Mouse (Mus musculus) MEL (cell line): Measurements from ENCODE around the gene Fto.

Experiments
- BHLHE40 ChIP-seq: IDR thresholded peaks from 2 replicates; pipeline ENCODE4 v1.6.1; 2012; ENCODE audit warnings: low read depth, mild to moderate bottlenecking, inconsistent platforms, low read length, improper control_type of control experiment, borderline replicate concordance
- CTCF ChIP-seq, 3 experiments: IDR thresholded peaks in 2 of 3; conservative IDR thresholded peaks in 1 of 3; 2 replicates each; pipeline ENCODE4 v1.5.1; 2011 to 2012; ENCODE audit warnings: low read length in 3 of 3, low read depth in 2 of 3, mild to moderate bottlenecking in 2 of 3, improper control_type of control experiment in 1 of 3, inconsistent platforms in 1 of 3, mixed read lengths in 1 of 3, moderate library complexity in 1 of 3; ENCODE audit not compliant: control insufficient read depth in 1 of 3, insufficient read depth in 1 of 3, poor library complexity in 1 of 3, severe bottlenecking in 1 of 3
- EP300 ChIP-seq, 2 experiments: IDR thresholded peaks; 2 replicates each; pipeline ENCODE4 v1.6.1; 2011; ENCODE audit warnings: improper control_type of control experiment in 2 of 2, low read length in 2 of 2, low read depth in 1 of 2, mild to moderate bottlenecking in 1 of 2
- GATA1 ChIP-seq: IDR thresholded peaks from 2 replicates; pipeline ENCODE4 v1.6.1; 2011; ENCODE audit warnings: low read depth, low read length, improper control_type of control experiment
- HCFC1 ChIP-seq: IDR thresholded peaks from 2 replicates; pipeline ENCODE4 v1.6.1; 2012; ENCODE audit warnings: low read depth, mild to moderate bottlenecking, inconsistent platforms, low read length, improper control_type of control experiment, moderate library complexity
- KAT2A ChIP-seq: conservative IDR thresholded peaks from 2 replicates; pipeline ENCODE4 v1.6.1; 2012; ENCODE audit warnings: low read depth, low read length, improper control_type of control experiment, inconsistent platforms
- MAZ ChIP-seq: IDR thresholded peaks from 2 replicates; pipeline ENCODE4 v1.6.1; 2012; ENCODE audit warnings: low read depth, mild to moderate bottlenecking, inconsistent platforms, low read length, improper control_type of control experiment
- NRF1 ChIP-seq: IDR thresholded peaks from 2 replicates; pipeline ENCODE4 v1.6.1; 2014; ENCODE audit warnings: low read depth, mild to moderate bottlenecking, inconsistent platforms, low read length, improper control_type of control experiment, moderate library complexity; ENCODE audit not compliant: poor library complexity, insufficient read depth, severe bottlenecking
- POLR2A ChIP-seq, 2 experiments: IDR thresholded peaks; 2 replicates each; pipeline ENCODE4 v1.6.1; 2011 to 2012; ENCODE audit warnings: low read length in 2 of 2, mild to moderate bottlenecking in 2 of 2, control low read depth in 1 of 2, improper control_type of control experiment in 1 of 2, low read depth in 1 of 2, moderate library complexity in 1 of 2; ENCODE audit not compliant: control insufficient read depth in 1 of 2, insufficient read depth in 1 of 2, poor library complexity in 1 of 2
- POLR2AphosphoS2 ChIP-seq: IDR thresholded peaks from 2 replicates; pipeline ENCODE4 v1.6.1; 2011; ENCODE audit warnings: low read length, improper control_type of control experiment
- SIN3A ChIP-seq: IDR thresholded peaks from 2 replicates; pipeline ENCODE4 v1.6.1; 2012; ENCODE audit warnings: low read length, improper control_type of control experiment, inconsistent platforms
- TCF12 ChIP-seq: IDR thresholded peaks from 2 replicates; pipeline ENCODE4 v1.6.1; 2014; ENCODE audit warnings: low read depth, mild to moderate bottlenecking, inconsistent platforms, low read length, improper control_type of control experiment, moderate library complexity
- USF1 ChIP-seq: IDR thresholded peaks from 2 replicates; pipeline ENCODE4 v1.6.1; 2014; ENCODE audit warnings: low read depth, mild to moderate bottlenecking, inconsistent platforms, low read length, improper control_type of control experiment, moderate library complexity

DNA sequence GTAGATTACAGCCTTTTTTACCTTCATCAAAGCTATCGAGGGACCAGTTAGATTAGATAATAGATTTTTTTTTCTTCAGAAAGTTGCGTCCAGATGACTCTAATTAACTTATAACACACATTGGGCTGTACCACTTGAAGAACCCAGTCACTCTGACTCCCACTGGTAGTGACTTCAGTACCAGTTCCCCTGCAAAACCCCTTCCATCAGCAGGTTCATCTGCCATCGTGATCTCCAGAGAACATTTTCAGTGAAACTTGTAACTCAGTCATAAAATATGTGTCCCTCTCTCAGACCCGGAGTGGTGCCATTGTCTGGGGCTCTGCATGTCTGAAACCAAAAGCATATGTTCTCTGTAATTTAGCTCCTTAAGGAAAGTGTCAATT, 211.5 kb downstream of the Fto start:
- TF ChIP-seq GATA1, result no peak
- TF ChIP-seq POLR2A (IDR thresholded peaks at IDR 0.05; ENCODE audit: control insufficient read depth in 1 of 2, insufficient read depth in 1 of 2, low read depth in 1 of 2, low read length in 2 of 2, poor library complexity in 1 of 2), result no peak
- TF ChIP-seq KAT2A, result no peak
- TF ChIP-seq CTCF (IDR thresholded peaks at IDR 0.05 in 2 of 3, conservative IDR thresholded peaks at IDR 0.05 in 1 of 3; ENCODE audit: control insufficient read depth in 1 of 3, insufficient read depth in 1 of 3, low read depth in 2 of 3, low read length in 3 of 3, poor library complexity in 1 of 3, severe bottlenecking in 1 of 3), result no peak
- no peak for TF ChIP-seq MAZ
- no peak for TF ChIP-seq SIN3A
- TF ChIP-seq BHLHE40, result no peak
- no peak for TF ChIP-seq POLR2AphosphoS2
- no peak for TF ChIP-seq EP300 (IDR thresholded peaks at IDR 0.05; ENCODE audit: low read depth in 1 of 2, low read length in 2 of 2)
- TF ChIP-seq NRF1, result no peak
- TF ChIP-seq TCF12, result no peak
- TF ChIP-seq USF1, result no peak
- TF ChIP-seq HCFC1, result no peak
